Mouse (Mus musculus) liver, embryonic 12.5 days (tissue): Measurements from ENCODE around the gene Psme1. TPM values are rescaled to one million over a fixed set of nuclear protein-coding genes. Genes with fewer than 3 reads are reported as not detected.

Experiments used
- ATAC-seq: fragments of 200-750 bp; cut with Nextera tagmentation; 2 replicates; pipeline ENCODE4 v1.8.0; 2017; ENCODE audit warnings: moderate number of reproducible peaks, mild to moderate bottlenecking, moderate library complexity
- H3K27ac ChIP-seq: fragments of 300-500 bp; sonication (generic); 2 replicates; pipeline ENCODE4 v1.5.1; 2016; ENCODE audit warnings: mild to moderate bottlenecking
- H3K27me3 ChIP-seq: fragments of 300-500 bp; sonication (generic); replicated peaks from 2 replicates; pipeline ENCODE4 v1.6.1; 2016; ENCODE audit warnings: mild to moderate bottlenecking, moderate library complexity
- H3K36me3 ChIP-seq: fragments of 300-500 bp; sonication (generic); 2 replicates; pipeline ENCODE4 v1.6.1; 2016; ENCODE audit warnings: mild to moderate bottlenecking, moderate library complexity
- H3K4me1 ChIP-seq: fragments of 300-500 bp; sonication (generic); 2 replicates; pipeline ENCODE4 v1.6.1; 2016
- H3K4me2 ChIP-seq: fragments of 300-500 bp; sonication (generic); 2 replicates; pipeline ENCODE4 v1.6.1; 2016; ENCODE audit warnings: mild to moderate bottlenecking, moderate library complexity
- H3K4me3 ChIP-seq: fragments of 300-500 bp; sonication (generic); 2 replicates; pipeline ENCODE4 v1.5.1; 2016; ENCODE audit warnings: mild to moderate bottlenecking, moderate library complexity
- H3K9ac ChIP-seq: fragments of 300-500 bp; sonication (generic); 2 replicates; pipeline ENCODE4 v1.6.1; 2016; ENCODE audit warnings: mild to moderate bottlenecking, moderate library complexity
- H3K9me3 ChIP-seq: fragments of 300-500 bp; sonication (generic); replicated peaks from 2 replicates; pipeline ENCODE4 v1.6.1; 2016; ENCODE audit warnings: mild to moderate bottlenecking, moderate library complexity
- WGBS: fragments of 180-500 bp; shearing (Covaris S2); methylation state at CpG from one replicate; pipeline ENCODE4 v1.1.7; 2016; ENCODE audit not compliant: insufficient replicate concordance; 5-methylcytosine and 5-hydroxymethylcytosine counted together
- polyA plus RNA-seq: library from polyadenylated mRNA; unstranded; fragments of >200 nt; fragmentation: Nextera tagmentation; extraction: Ambion mirVana; gene quantifications from 2 replicates; pipeline ENCODE4 v1.2.1, GENCODE M21; 2016

The Psme1 gene
- polyA plus RNA-seq, 1 experiment from 2014 or later: 111 TPM

- Histone ChIP-seq H3K9me3 (no peaks in the 10 kb centered on the region), H3K4me1 (peaks cover 45% of the 10 kb centered on the region), H3K9ac (no peak overlapping the region), H3K36me3 (peaks cover 61% of the 10 kb centered on the region), H3K27ac (no peak overlapping the region), H3K27me3 (no peaks in the 10 kb centered on the region), H3K4me3 (no peak overlapping the region), H3K4me2 (no peak overlapping the region)
- WGBS: 93% methylated on average over 6 of the region's 6 CpGs
- no peak for ATAC-seq
These were observed 30.4 kb downstream of the Psme1 start for GRCm38 (mm10) chr14:55608339-55608738.

- no peak overlapping the region for H3K4me2 ChIP-seq
- peak overlapping the region; percentile 63; the same call in 1 of the 2 replicates for H3K27ac ChIP-seq
- no peaks in the 10 kb centered on the region for H3K9me3 ChIP-seq
- H3K4me1 ChIP-seq: peaks cover 56% of the 10 kb centered on the region
- 69% methylated on average over 6 of the region's 6 CpGs for WGBS
- H3K4me3 ChIP-seq: no peak overlapping the region
- peaks cover 24% of the 10 kb centered on the region for H3K36me3 ChIP-seq
- ATAC-seq: no peak
- H3K9ac ChIP-seq: no peak overlapping the region
- H3K27me3 ChIP-seq: no peaks in the 10 kb centered on the region
These were observed 35.4 kb downstream of the Psme1 start for GRCm38 (mm10) chr14:55613346-55613745.

- H3K36me3 ChIP-seq: peaks cover 11% of the 10 kb centered on the region
- peak overlapping the region; percentile 83 for H3K27ac ChIP-seq
- H3K27me3 ChIP-seq: no peaks in the 10 kb centered on the region
- H3K9ac ChIP-seq: 0 out of 2 replicates have a peak overlapping the region, but pooled peaks have one; percentile 28
- WGBS: 29% methylated on average over 7 of the region's 7 CpGs
- H3K9me3 ChIP-seq: no peaks in the 10 kb centered on the region
- peaks cover 69% of the 10 kb centered on the region for H3K4me1 ChIP-seq
- ATAC-seq: peak; percentile 84
- H3K4me2 ChIP-seq: peak overlapping the region; percentile 20; the same call in 1 of the 2 replicates
- no peak overlapping the region for H3K4me3 ChIP-seq
These were observed 36.7 kb downstream of the Psme1 start for GRCm38 (mm10) chr14:55614565-55615178.

GRCm38 (mm10) chr14:55615876-55616275 lies 38.0 kb downstream of the Psme1 start:
- Histone ChIP-seq H3K4me1 (peaks cover 71% of the 10 kb centered on the region), H3K4me2 (no peak overlapping the region), H3K9ac (0 out of 2 replicates have a peak overlapping the region, but pooled peaks have one; percentile 6), H3K4me3 (no peak overlapping the region), H3K27ac (peak overlapping the region; percentile 83), H3K27me3 (no peaks in the 10 kb centered on the region), H3K9me3 (no peaks in the 10 kb centered on the region), H3K36me3 (peaks cover 1% of the 10 kb centered on the region)
- 72% methylated on average over 2 of the region's 2 CpGs for WGBS
- no peak for ATAC-seq

GRCm38 (mm10) chr14:55616844-55617243 lies 38.9 kb downstream of the Psme1 start:
- H3K27me3 ChIP-seq: no peaks in the 10 kb centered on the region
- 65% methylated on average over 2 of the region's 2 CpGs for WGBS
- H3K4me1 ChIP-seq: peaks cover 76% of the 10 kb centered on the region
- H3K27ac ChIP-seq: peak overlapping the region; percentile 72
- ATAC-seq: no peak
- H3K4me3 ChIP-seq: no peak overlapping the region
- H3K4me2 ChIP-seq: no peak overlapping the region
- H3K9me3 ChIP-seq: no peaks in the 10 kb centered on the region
- no peaks in the 10 kb centered on the region for H3K36me3 ChIP-seq
- no peak overlapping the region for H3K9ac ChIP-seq

GRCm38 (mm10) chr14:55617822-55618221 lies 39.9 kb downstream of the Psme1 start, which contains the start of gene Rec8:
Rec8 (plus strand) TSS chr14:55618037.
- Histone ChIP-seq H3K27me3 (no peaks in the 10 kb centered on the region), H3K4me2 (peak within 1 kb of the TSS; percentile 80), H3K27ac (peak within 1 kb of the TSS; percentile 58), H3K4me1 (peaks cover 81% of the 10 kb centered on the region), H3K36me3 (no peaks in the 10 kb centered on the region), H3K9me3 (no peaks in the 10 kb centered on the region), H3K4me3 (peak within 1 kb of the TSS; percentile 46), H3K9ac (peak within 1 kb of the TSS; percentile 54)
- 22% methylated on average over 21 of the region's 21 CpGs for WGBS
- peak; percentile 65 for ATAC-seq

GRCm38 (mm10) chr14:55618486-55619195 lies 40.7 kb downstream of the Psme1 start:
- Histone ChIP-seq H3K27me3 (no peaks in the 10 kb centered on the region), H3K36me3 (peaks cover 1% of the 10 kb centered on the region; the same call in 1 of the 2 replicates), H3K9me3 (no peaks in the 10 kb centered on the region), H3K9ac (peak overlapping the region; percentile 54), H3K4me3 (peak overlapping the region; percentile 46), H3K4me2 (peak overlapping the region; percentile 80), H3K4me1 (peaks cover 74% of the 10 kb centered on the region), H3K27ac (peak overlapping the region; percentile 58; the same call in 1 of the 2 replicates)
- WGBS: 19% methylated on average over 22 of the region's 22 CpGs
- peak; percentile 62 for ATAC-seq

- 78% methylated on average over 27 of the region's 27 CpGs for WGBS
- peaks cover 97% of the 10 kb centered on the region for H3K36me3 ChIP-seq
- ATAC-seq: peak; percentile 40; the same call in 1 of the 2 replicates
These were observed 50.3 kb downstream of the Psme1 start for GRCm38 (mm10) chr14:55628077-55628827.

GRCm38 (mm10) chr14:55629312-55629711 lies 51.4 kb downstream of the Psme1 start:
- Histone ChIP-seq H3K4me3 (no peak overlapping the region), H3K27me3 (no peaks in the 10 kb centered on the region), H3K27ac (no peak overlapping the region), H3K9ac (no peak overlapping the region), H3K36me3 (peaks cover 100% of the 10 kb centered on the region), H3K4me1 (peaks cover 30% of the 10 kb centered on the region), H3K4me2 (no peak overlapping the region), H3K9me3 (no peaks in the 10 kb centered on the region)
- WGBS: 39% methylated on average over 5 of the region's 5 CpGs
- no peak for ATAC-seq

More at GRCm38 (mm10) chr14:55628077-55628827, 50.3 kb downstream of the Psme1 start:
- no peaks in the 10 kb centered on the region for H3K9me3 ChIP-seq
- peaks cover 25% of the 10 kb centered on the region for H3K4me1 ChIP-seq
- no peak overlapping the region for H3K9ac ChIP-seq
- no peak overlapping the region for H3K4me3 ChIP-seq
- H3K27me3 ChIP-seq: no peaks in the 10 kb centered on the region
- no peak overlapping the region for H3K4me2 ChIP-seq
- H3K27ac ChIP-seq: no peak overlapping the region
